Mouse (Mus musculus): ENCODE measurements at regions not wholly inside any gene's neighbourhood (a gene's known extent, or its start where the extent isn't known, plus 50 kb on each side); places are given as distances from the start of the nearest gene placed in this dataset.

- WGBS: 93% methylated on average over 3 of the region's 3 CpGs
- Histone ChIP-seq H3K27me3 (ENCODE audit: control insufficient read depth, insufficient read depth, low read length) (no peaks in the 10 kb centered on the region), H3K4me3 (ENCODE audit: low read depth, low read length) (no peak overlapping the region), H3K27ac (replicated peaks) (no peak overlapping the region), H3K4me2 (replicated peaks; ENCODE audit: low read depth) (no peak overlapping the region), H3K36me3 (ENCODE audit: control insufficient read depth, insufficient read depth, low read length) (no peaks in the 10 kb centered on the region), H3K9ac (ENCODE audit: low read length) (no peak overlapping the region), H3K9me3 (ENCODE audit: control insufficient read depth, low read length) (no peaks in the 10 kb centered on the region), H3K4me1 (replicated peaks; ENCODE audit: control insufficient read depth, insufficient read depth) (no peaks in the 10 kb centered on the region)
- no peak for TF ChIP-seq CTCF (IDR thresholded peaks at IDR 0.05; ENCODE audit: low read depth)
- TF ChIP-seq EP300 (optimal IDR thresholded peaks at IDR 0.05): no peak
- no peak for ATAC-seq (ENCODE audit: low FRiP score, low TSS enrichment)
- no peak for DNase-seq (ENCODE audit: low spot score)
These were observed 537.5 kb downstream of the Tm4sf1 start for GRCm38 (mm10) chr3:56764336-56764735.

- no peaks in the 10 kb centered on the region for H3K9me3 ChIP-seq (ENCODE audit: control insufficient read depth, low read length)
- H3K27me3 ChIP-seq (ENCODE audit: control insufficient read depth, insufficient read depth, low read length): no peaks in the 10 kb centered on the region
- H3K4me2 ChIP-seq (replicated peaks; ENCODE audit: low read depth): no peak overlapping the region
- H3K27ac ChIP-seq (replicated peaks): no peak overlapping the region
- H3K9ac ChIP-seq (ENCODE audit: low read length): no peak overlapping the region
- H3K36me3 ChIP-seq (ENCODE audit: control insufficient read depth, insufficient read depth, low read length): no peaks in the 10 kb centered on the region
- H3K4me3 ChIP-seq (ENCODE audit: low read depth, low read length): no peak overlapping the region
- ATAC-seq (ENCODE audit: low FRiP score, low TSS enrichment) (no peak), DNase-seq (ENCODE audit: low spot score) (no peak)
- TF ChIP-seq EP300 (optimal IDR thresholded peaks at IDR 0.05) (no peak), CTCF (IDR thresholded peaks at IDR 0.05; ENCODE audit: low read depth) (no peak)
- 86% methylated on average over 6 of the region's 6 CpGs for WGBS
- no peaks in the 10 kb centered on the region for H3K4me1 ChIP-seq (replicated peaks; ENCODE audit: control insufficient read depth, insufficient read depth)
These were observed 537.9 kb downstream of the Tm4sf1 start for GRCm38 (mm10) chr3:56763896-56764295.

- H3K27me3 ChIP-seq (ENCODE audit: control insufficient read depth, insufficient read depth, low read length): no peaks in the 10 kb centered on the region
- peak; percentile 18 for DNase-seq (ENCODE audit: low spot score)
- H3K36me3 ChIP-seq (ENCODE audit: control insufficient read depth, insufficient read depth, low read length): no peaks in the 10 kb centered on the region
- no peak overlapping the region for H3K4me2 ChIP-seq (replicated peaks; ENCODE audit: low read depth)
- 0 out of 2 replicates have a peak, but pooled peaks have one; percentile 51 for ATAC-seq (ENCODE audit: low FRiP score, low TSS enrichment)
- no peak overlapping the region for H3K9ac ChIP-seq (ENCODE audit: low read length)
- 24% methylated on average over 3 of the region's 3 CpGs for WGBS
- TF ChIP-seq CTCF (IDR thresholded peaks at IDR 0.05; ENCODE audit: low read depth) (peak; percentile 60), EP300 (optimal IDR thresholded peaks at IDR 0.05) (no peak)
- H3K4me3 ChIP-seq (ENCODE audit: low read depth, low read length): no peak overlapping the region
- no peak overlapping the region for H3K27ac ChIP-seq (replicated peaks)
- H3K9me3 ChIP-seq (ENCODE audit: control insufficient read depth, low read length): no peaks in the 10 kb centered on the region
- H3K4me1 ChIP-seq (replicated peaks; ENCODE audit: control insufficient read depth, insufficient read depth): no peaks in the 10 kb centered on the region
These were observed 548.1 kb downstream of the Tm4sf1 start for GRCm38 (mm10) chr3:56753654-56754053.

GRCm38 (mm10) chr3:56751926-56752325 lies 549.9 kb downstream of the Tm4sf1 start:
- H3K4me1 ChIP-seq (replicated peaks; ENCODE audit: control insufficient read depth, insufficient read depth): no peaks in the 10 kb centered on the region
- no peak for TF ChIP-seq CTCF (IDR thresholded peaks at IDR 0.05; ENCODE audit: low read depth)
- TF ChIP-seq EP300 (optimal IDR thresholded peaks at IDR 0.05): no peak
- H3K9ac ChIP-seq (ENCODE audit: low read length): no peak overlapping the region
- no peak overlapping the region for H3K27ac ChIP-seq (replicated peaks)
- H3K9me3 ChIP-seq (ENCODE audit: control insufficient read depth, low read length): no peaks in the 10 kb centered on the region
- no peak for ATAC-seq (ENCODE audit: low FRiP score, low TSS enrichment)
- H3K36me3 ChIP-seq (ENCODE audit: control insufficient read depth, insufficient read depth, low read length): no peaks in the 10 kb centered on the region
- WGBS: 44% methylated on average over 1 of the region's 1 CpGs
- H3K27me3 ChIP-seq (ENCODE audit: control insufficient read depth, insufficient read depth, low read length): no peaks in the 10 kb centered on the region
- no peak overlapping the region for H3K4me2 ChIP-seq (replicated peaks; ENCODE audit: low read depth)
- H3K4me3 ChIP-seq (ENCODE audit: low read depth, low read length): no peak overlapping the region
- no peak for DNase-seq (ENCODE audit: low spot score)

GRCm38 (mm10) chr3:56740902-56741301 lies 557.4 kb upstream of the Nbea start:
- H3K4me3 ChIP-seq (ENCODE audit: low read depth, low read length): no peak overlapping the region
- no peak for ATAC-seq (ENCODE audit: low FRiP score, low TSS enrichment)

GRCm38 (mm10) chr3:56739451-56739850 lies 556.0 kb upstream of the Nbea start:
- Histone ChIP-seq H3K9ac (ENCODE audit: low read length) (no peak overlapping the region), H3K9me3 (ENCODE audit: control insufficient read depth, low read length) (no peaks in the 10 kb centered on the region), H3K27me3 (ENCODE audit: control insufficient read depth, insufficient read depth, low read length) (no peaks in the 10 kb centered on the region), H3K4me2 (replicated peaks; ENCODE audit: low read depth) (no peak overlapping the region), H3K27ac (replicated peaks) (no peak overlapping the region), H3K4me1 (replicated peaks; ENCODE audit: control insufficient read depth, insufficient read depth) (no peaks in the 10 kb centered on the region), H3K36me3 (ENCODE audit: control insufficient read depth, insufficient read depth, low read length) (no peaks in the 10 kb centered on the region), H3K4me3 (ENCODE audit: low read depth, low read length) (no peak overlapping the region)
- TF ChIP-seq EP300 (optimal IDR thresholded peaks at IDR 0.05): no peak
- TF ChIP-seq CTCF (IDR thresholded peaks at IDR 0.05; ENCODE audit: low read depth): no peak
- DNase-seq (ENCODE audit: low spot score) (no peak), ATAC-seq (ENCODE audit: low FRiP score, low TSS enrichment) (no peak)
- WGBS: 67% methylated on average over 3 of the region's 3 CpGs

More at GRCm38 (mm10) chr3:56740902-56741301, 557.4 kb upstream of the Nbea start:
- Histone ChIP-seq H3K27me3 (ENCODE audit: control insufficient read depth, insufficient read depth, low read length) (no peaks in the 10 kb centered on the region), H3K27ac (replicated peaks) (no peak overlapping the region), H3K36me3 (ENCODE audit: control insufficient read depth, insufficient read depth, low read length) (no peaks in the 10 kb centered on the region), H3K4me2 (replicated peaks; ENCODE audit: low read depth) (no peak overlapping the region), H3K9me3 (ENCODE audit: control insufficient read depth, low read length) (no peaks in the 10 kb centered on the region), H3K4me1 (replicated peaks; ENCODE audit: control insufficient read depth, insufficient read depth) (no peaks in the 10 kb centered on the region), H3K9ac (ENCODE audit: low read length) (no peak overlapping the region)
- TF ChIP-seq CTCF (IDR thresholded peaks at IDR 0.05; ENCODE audit: low read depth): no peak
- TF ChIP-seq EP300 (optimal IDR thresholded peaks at IDR 0.05): no peak
- DNase-seq (ENCODE audit: low spot score): no peak
